Mouse (Mus musculus) cortical plate, adult 2 months (tissue): ENCODE measurements around the gene Gatd1.

Experiments
- CTCF ChIP-seq: fragments of 200-500 bp; IDR thresholded peaks from 2 replicates; pipeline ENCODE4 v1.5.1; 2011; ENCODE audit warnings: mild to moderate bottlenecking, control low read depth, low read length; ENCODE audit not compliant: insufficient read depth; ENCODE audit errors: extremely low read depth
- POLR2A ChIP-seq: fragments of 200-500 bp; IDR thresholded peaks from 2 replicates; pipeline ENCODE4 v1.6.1; 2011; ENCODE audit warnings: mild to moderate bottlenecking, low read length, control low read depth; ENCODE audit not compliant: insufficient read depth; ENCODE audit errors: extremely low read depth

GRCm38 (mm10) chr7:141403305-141403704 lies 10.6 kb downstream of the Gatd1 start:
- no peak for TF ChIP-seq POLR2A
- peak; percentile 86 for TF ChIP-seq CTCF
